Mouse (Mus musculus) ES-E14 (cell line): ENCODE measurements around the gene Tmem117. TPM values are rescaled to one million over a fixed set of nuclear protein-coding genes. Genes with fewer than 3 reads are reported as not detected.
A peak's percentile ranks its signal among the peaks of the same experiment; 100 is the strongest.

Experiments
- DNase-seq: peaks from one replicate; pipeline ENCODE4 v3.0.0-alpha.2; 2013; ENCODE audit warnings: low read depth, low spot score
- H3K27ac ChIP-seq: 2 replicates; pipeline ENCODE4 v1.5.1; 2012; ENCODE audit warnings: low read depth, mild to moderate bottlenecking, low read length, moderate library complexity, mixed read lengths; ENCODE audit not compliant: poor library complexity, insufficient read depth, severe bottlenecking
- H3K36me3 ChIP-seq: 2 replicates; pipeline ENCODE4 v1.6.1; 2012; ENCODE audit warnings: mild to moderate bottlenecking, low read length, moderate library complexity, mixed read lengths; ENCODE audit not compliant: control insufficient read depth, poor library complexity, insufficient read depth, severe bottlenecking
- H3K4me1 ChIP-seq, 2 experiments: fragments of 150-350 bp in 1 of 2; sonication (generic) in 1 of 2; 2 replicates each; pipeline ENCODE4 v1.6.1; 2012; ENCODE audit warnings: low read length in 2 of 2, mild to moderate bottlenecking in 1 of 2, mixed read lengths in 1 of 2; ENCODE audit not compliant: control insufficient read depth in 2 of 2, insufficient read depth in 2 of 2, poor library complexity in 1 of 2
- H3K4me3 ChIP-seq, 2 experiments: fragments of 150-350 bp in 1 of 2; sonication (generic) in 1 of 2; 2 replicates each; pipeline ENCODE4 v1.5.1; 2012; ENCODE audit warnings: low read length in 2 of 2, low read depth in 1 of 2, mild to moderate bottlenecking in 1 of 2, mixed read lengths in 1 of 2; ENCODE audit not compliant: insufficient read depth in 1 of 2, poor library complexity in 1 of 2, severe bottlenecking in 1 of 2
- H3K9ac ChIP-seq: 2 replicates; pipeline ENCODE4 v1.6.1; 2012; ENCODE audit warnings: low read depth, mild to moderate bottlenecking, low read length, mixed read lengths; ENCODE audit not compliant: poor library complexity, insufficient read depth, severe bottlenecking
- H3K9me3 ChIP-seq: fragments of 150-350 bp; sonication (generic); 2 replicates; pipeline ENCODE4 v1.6.1; 2012; ENCODE audit warnings: low read depth, mild to moderate bottlenecking, low read length; ENCODE audit not compliant: control insufficient read depth, insufficient read depth
- CHD2 ChIP-seq: IDR thresholded peaks from 2 replicates; pipeline ENCODE4 v1.6.1; 2014; ENCODE audit warnings: mild to moderate bottlenecking, low read depth, low read length, inconsistent platforms
- HCFC1 ChIP-seq: IDR thresholded peaks from 2 replicates; pipeline ENCODE4 v1.6.1; 2012; ENCODE audit warnings: low read length, inconsistent platforms, borderline replicate concordance; ENCODE audit not compliant: insufficient read depth
- MAFK ChIP-seq: IDR thresholded peaks from 2 replicates; pipeline ENCODE4 v1.6.1; 2014; ENCODE audit warnings: mild to moderate bottlenecking, low read depth, low read length, inconsistent platforms; ENCODE audit not compliant: insufficient read depth
- ZC3H11A ChIP-seq: IDR thresholded peaks from 2 replicates; pipeline ENCODE4 v1.6.1; 2012; ENCODE audit warnings: low read depth, mild to moderate bottlenecking, inconsistent platforms, low read length, borderline replicate concordance
- ZNF384 ChIP-seq: IDR thresholded peaks from 2 replicates; pipeline ENCODE4 v1.6.1; 2012; ENCODE audit warnings: low read depth, low read length, inconsistent platforms
- in situ Hi-C, 2 experiments: fragments of 600-800 bp; cut with MboI; formaldehyde crosslinking; loops; one replicate each; pipeline ENCODE4 v1.15.1; 2025; ENCODE audit warnings: low sequenced_read_pairs in 2 of 2, inconsistent platforms in 1 of 2; ENCODE audit not compliant: unreplicated experiment in 2 of 2
- total RNA-seq: library from RNA; depleted of rRNA; stranded (reverse); fragments of 300-350 nt; gene quantifications from 2 replicates; pipeline ENCODE4 v1.2.3, GENCODE M21; 2012

The Tmem117 gene
- total RNA-seq, 1 experiment = 0.71 TPM

DNA sequence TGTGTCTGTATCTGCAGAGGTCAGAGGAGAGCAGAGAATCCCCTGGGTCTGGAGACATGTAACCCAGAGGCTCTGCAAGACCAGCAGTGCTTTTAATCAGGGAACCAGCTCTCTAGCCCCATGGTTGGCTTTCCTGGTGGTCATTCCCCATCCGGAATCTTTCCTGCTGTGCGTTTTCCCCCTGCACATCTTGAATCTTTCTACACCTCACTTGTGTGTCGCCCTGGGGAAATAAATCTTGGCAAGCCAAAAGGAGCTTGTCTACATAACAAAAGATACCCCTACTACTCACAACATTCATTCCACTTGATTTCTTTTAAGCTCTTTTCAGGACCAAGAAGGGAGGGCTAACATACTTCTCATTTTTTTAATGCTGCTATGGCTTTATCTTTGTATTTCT lies 169.2 kb downstream of the Tmem117 start:
- Histone ChIP-seq H3K9ac (no peak overlapping the region), H3K9me3 (no peaks in the 10 kb centered on the region), H3K4me1 (peaks cover 0 to 4% of the 10 kb centered on the region in 2 experiments; a peak in 1 of 4 replicates), H3K27ac (no peak overlapping the region), H3K36me3 (no peaks in the 10 kb centered on the region), H3K4me3 (no peak overlapping the region)
- in situ Hi-C loops = no loop called here
- TF ChIP-seq HCFC1 (no peak), ZNF384 (no peak), ZC3H11A (no peak), MAFK (no peak), CHD2 (no peak)
- no peak for DNase-seq

DNA sequence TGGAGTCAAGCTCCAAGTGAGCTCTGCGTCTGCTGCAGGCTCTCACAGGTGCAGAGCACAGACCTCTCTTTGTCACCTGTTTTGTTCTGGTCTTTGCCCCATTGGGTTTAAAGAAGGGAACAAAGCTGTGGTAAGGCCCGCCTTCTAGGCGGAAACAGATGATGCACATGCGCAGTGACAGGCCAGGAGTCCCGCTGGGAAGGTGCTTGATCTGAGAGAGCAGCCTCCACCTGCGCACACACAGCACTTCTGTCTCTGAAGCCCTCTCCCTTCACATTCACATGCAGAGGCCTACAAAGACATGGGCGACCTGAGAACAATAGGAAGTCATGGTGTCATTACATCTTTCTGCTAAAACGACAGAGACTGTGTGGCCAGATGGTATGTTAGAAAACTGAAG lies 172.4 kb downstream of the Tmem117 start:
- DNase-seq = peak; percentile 16
- TF ChIP-seq HCFC1 (no peak), ZNF384 (no peak), MAFK (no peak), CHD2 (no peak), ZC3H11A (no peak)
- Histone ChIP-seq H3K9me3 (no peaks in the 10 kb centered on the region), H3K4me1 (peaks cover 0 to 4% of the 10 kb centered on the region in 2 experiments; a peak in 1 of 4 replicates), H3K9ac (no peak overlapping the region), H3K36me3 (no peaks in the 10 kb centered on the region), H3K27ac (no peak overlapping the region), H3K4me3 (no peak overlapping the region)
- in situ Hi-C loops = no loop called here

GRCm38 (mm10) chr15:94802820-94803219 lies 173.8 kb downstream of the Tmem117 start:
- Histone ChIP-seq H3K27ac (no peak overlapping the region), H3K9me3 (no peaks in the 10 kb centered on the region), H3K4me1 (peaks cover 0 to 4% of the 10 kb centered on the region in 2 experiments; a peak in 1 of 4 replicates), H3K36me3 (no peaks in the 10 kb centered on the region), H3K4me3 (no peak overlapping the region), H3K9ac (no peak overlapping the region)
- in situ Hi-C loops = no loop called here
- DNase-seq = no peak
- no peak for TF ChIP-seq ZNF384
- TF ChIP-seq MAFK = no peak

GRCm38 (mm10) chr15:94803624-94804342 lies 174.8 kb downstream of the Tmem117 start:
- Histone ChIP-seq H3K4me1 (peaks cover 0 to 3% of the 10 kb centered on the region in 2 experiments; a peak in 1 of 4 replicates), H3K36me3 (no peaks in the 10 kb centered on the region), H3K9me3 (no peaks in the 10 kb centered on the region), H3K9ac (no peak overlapping the region), H3K27ac (no peak overlapping the region), H3K4me3 (no peak overlapping the region)
- no peak for TF ChIP-seq MAFK
- no peak for TF ChIP-seq CHD2
- no peak for TF ChIP-seq ZC3H11A
- no peak for TF ChIP-seq HCFC1
- TF ChIP-seq ZNF384 = no peak
- DNase-seq = no peak
- in situ Hi-C loops = no loop called here

GRCm38 (mm10) chr15:94806005-94806404 lies 177.0 kb downstream of the Tmem117 start:
- Histone ChIP-seq H3K4me3 (no peak overlapping the region), H3K27ac (no peak overlapping the region), H3K36me3 (no peaks in the 10 kb centered on the region), H3K4me1 (no peaks in the 10 kb centered on the region), H3K9me3 (no peaks in the 10 kb centered on the region), H3K9ac (no peak overlapping the region)
- no peak for DNase-seq
- in situ Hi-C loops = no loop called here
- no peak for TF ChIP-seq CHD2
